Mouse (Mus musculus): ENCODE measurements around the gene Lpcat4.

- no peak for TF ChIP-seq CTCF (IDR thresholded peaks at IDR 0.05; ENCODE audit: borderline replicate concordance, control insufficient read depth, extremely low read depth, insufficient read depth, low read length, poor library complexity)
- TF ChIP-seq POLR2A (IDR thresholded peaks at IDR 0.05; ENCODE audit: control insufficient read depth, extremely low read depth, insufficient read depth, low read length, poor library complexity): no peak
These were observed 23.3 kb upstream of the Lpcat4 start for GRCm38 (mm10) chr2:112215977-112216376.
